Mouse (Mus musculus) liver, embryonic 11.5 days (tissue): ENCODE data around the gene Sfxn5. TPM values are rescaled to one million over a fixed set of nuclear protein-coding genes. Genes with fewer than 3 reads are reported as not detected.

Experiments used
- ATAC-seq: fragments of 200-750 bp; cut with Nextera tagmentation; replicated peaks from 2 replicates; pipeline ENCODE4 v1.8.0; 2017; ENCODE audit warnings: moderate number of reproducible peaks, mild to moderate bottlenecking, moderate TSS enrichment, moderate library complexity; ENCODE audit not compliant: low FRiP score
- DNase-seq: peaks from one replicate; pipeline ENCODE4 v3.0.0-alpha.2; 2017; ENCODE audit warnings: low spot score
- H3K27ac ChIP-seq: fragments of 300-500 bp; sonication (generic); 2 replicates; pipeline ENCODE4 v1.5.1; 2014; ENCODE audit warnings: mild to moderate bottlenecking, low read depth, low read length, control low read depth
- H3K27me3 ChIP-seq: fragments of 300-500 bp; sonication (generic); replicated peaks from 2 replicates; pipeline ENCODE4 v1.6.1; 2014; ENCODE audit warnings: low read length, mixed read lengths; ENCODE audit not compliant: control insufficient read depth, insufficient read depth
- H3K36me3 ChIP-seq: fragments of 300-500 bp; sonication (generic); 2 replicates; pipeline ENCODE4 v1.6.1; 2014; ENCODE audit warnings: mild to moderate bottlenecking, low read length, moderate library complexity, mixed read lengths; ENCODE audit not compliant: control insufficient read depth, insufficient read depth
- H3K4me1 ChIP-seq: fragments of 300-500 bp; sonication (generic); replicated peaks from 2 replicates; pipeline ENCODE4 v1.6.1; 2014; ENCODE audit warnings: low read length, mixed read lengths; ENCODE audit not compliant: control insufficient read depth, insufficient read depth
- H3K4me2 ChIP-seq: fragments of 300-500 bp; sonication (generic); 2 replicates; pipeline ENCODE4 v1.6.1; 2014; ENCODE audit warnings: mild to moderate bottlenecking, control low read depth, moderate library complexity
- H3K4me3 ChIP-seq: fragments of 300-500 bp; sonication (generic); 2 replicates; pipeline ENCODE4 v1.5.1; 2014; ENCODE audit warnings: low read depth, low read length, control low read depth
- H3K9ac ChIP-seq: fragments of 300-500 bp; sonication (generic); 2 replicates; pipeline ENCODE4 v1.6.1; 2014; ENCODE audit warnings: low read depth, low read length, control low read depth
- H3K9me3 ChIP-seq: fragments of 300-500 bp; sonication (generic); 2 replicates; pipeline ENCODE4 v1.6.1; 2016; ENCODE audit warnings: low read length, inconsistent platforms, mixed read lengths; ENCODE audit not compliant: control insufficient read depth
- WGBS: fragments of 180-500 bp; shearing (Covaris S2); extraction: QIAGEN DNeasy Blood & Tissue Kit; methylation state at CpG from one replicate; pipeline ENCODE4 v1.1.7; 2014; 5-methylcytosine and 5-hydroxymethylcytosine counted together
- polyA plus RNA-seq: library from polyadenylated mRNA; unstranded; fragments of >200 nt; fragmentation: Nextera tagmentation; extraction: Ambion mirVana; gene quantifications from 2 replicates; pipeline ENCODE4 v1.2.1, GENCODE M21; 2014

Sfxn5 gene
- polyA plus RNA-seq, 1 experiment from 2014 or later: 3.8 TPM

- Histone ChIP-seq H3K27me3 (peaks cover 13% of the 10 kb centered on the region; the same call in 1 of the 2 replicates), H3K9ac (no peak overlapping the region), H3K4me2 (no peak overlapping the region), H3K4me3 (no peak overlapping the region), H3K27ac (no peak overlapping the region), H3K36me3 (no peaks in the 10 kb centered on the region), H3K4me1 (no peaks in the 10 kb centered on the region), H3K9me3 (no peaks in the 10 kb centered on the region)
- peak; percentile 68 for DNase-seq
- 44% methylated on average over 6 of the region's 6 CpGs for WGBS
- peak; percentile 73 for ATAC-seq
Measured at GRCm38 (mm10) chr6:85346028-85346634, 12.9 kb upstream of the Sfxn5 start.

DNA sequence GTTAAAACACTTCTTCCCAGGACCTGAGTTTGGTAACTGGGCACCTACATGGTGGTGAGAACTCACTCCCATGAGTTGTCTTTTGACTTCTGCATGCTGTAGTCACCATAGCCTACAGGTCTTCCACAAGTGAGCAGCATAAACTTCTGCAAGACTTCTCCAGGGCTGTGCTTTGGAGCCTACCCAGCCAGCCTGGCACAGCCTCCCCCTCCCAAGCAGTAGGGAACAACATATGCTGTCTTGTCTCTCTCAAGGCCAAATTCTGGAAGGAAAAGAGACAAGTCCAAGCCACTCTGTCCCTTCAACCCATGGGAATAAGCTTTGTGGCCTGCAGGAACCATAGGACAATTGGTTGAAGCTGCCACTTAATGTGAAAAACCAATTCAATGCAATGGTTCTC is 11.7 kb upstream of the Sfxn5 start:
- Histone ChIP-seq H3K27ac (no peak overlapping the region), H3K4me1 (no peaks in the 10 kb centered on the region), H3K9ac (no peak overlapping the region), H3K27me3 (peaks cover 14% of the 10 kb centered on the region; the same call in 1 of the 2 replicates), H3K9me3 (no peaks in the 10 kb centered on the region), H3K4me2 (no peak overlapping the region), H3K4me3 (no peak overlapping the region), H3K36me3 (no peaks in the 10 kb centered on the region)
- no peak for ATAC-seq
- DNase-seq: no peak

DNA sequence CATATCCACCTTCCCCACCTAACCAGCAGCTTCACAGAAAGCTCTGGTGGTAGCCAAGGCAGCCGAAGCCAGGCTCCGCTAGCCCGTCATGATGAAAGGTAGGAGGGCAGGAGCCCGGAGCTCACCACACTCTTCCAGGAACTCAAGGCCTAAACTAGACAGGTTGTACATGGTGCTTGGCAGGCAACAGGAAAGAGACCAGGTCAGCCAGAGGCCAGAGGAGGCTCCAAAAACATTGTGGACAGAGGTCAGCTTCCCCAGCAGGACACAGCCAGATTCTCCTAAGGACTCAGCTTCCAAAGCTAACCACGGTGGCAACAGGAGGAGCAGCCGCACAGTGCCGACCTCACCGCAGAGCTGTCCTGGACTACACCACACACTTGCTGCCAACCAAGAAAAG is 9.8 kb upstream of the Sfxn5 start:
- H3K27ac ChIP-seq: no peak overlapping the region
- H3K9me3 ChIP-seq: no peaks in the 10 kb centered on the region
- no peak for DNase-seq
- no peak overlapping the region for H3K9ac ChIP-seq
- no peaks in the 10 kb centered on the region for H3K4me1 ChIP-seq
- no peaks in the 10 kb centered on the region for H3K36me3 ChIP-seq
- no peak for ATAC-seq
- peaks cover 13% of the 10 kb centered on the region; the same call in 1 of the 2 replicates for H3K27me3 ChIP-seq
- H3K4me2 ChIP-seq: no peak overlapping the region
- no peak overlapping the region for H3K4me3 ChIP-seq
- 92% methylated on average over 8 of the region's 8 CpGs for WGBS

GRCm38 (mm10) chr6:85341814-85342501 is 8.7 kb upstream of the Sfxn5 start:
- Histone ChIP-seq H3K27ac (no peak overlapping the region), H3K9ac (no peak overlapping the region), H3K4me3 (no peak overlapping the region), H3K27me3 (peaks cover 10% of the 10 kb centered on the region; the same call in 1 of the 2 replicates), H3K9me3 (no peaks in the 10 kb centered on the region), H3K4me1 (no peaks in the 10 kb centered on the region), H3K4me2 (no peak overlapping the region), H3K36me3 (no peaks in the 10 kb centered on the region)
- DNase-seq (no peak), ATAC-seq (no peak)
- WGBS: 64% methylated on average over 13 of the region's 13 CpGs

- ATAC-seq (no peak), DNase-seq (no peak)
- H3K27me3 ChIP-seq: peaks cover 10% of the 10 kb centered on the region; the same call in 1 of the 2 replicates
- H3K4me2 ChIP-seq: no peak overlapping the region
- no peak overlapping the region for H3K4me3 ChIP-seq
- H3K9me3 ChIP-seq: no peaks in the 10 kb centered on the region
- no peaks in the 10 kb centered on the region for H3K36me3 ChIP-seq
- no peaks in the 10 kb centered on the region for H3K4me1 ChIP-seq
- H3K9ac ChIP-seq: no peak overlapping the region
- H3K27ac ChIP-seq: no peak overlapping the region
- 64% methylated on average over 12 of the region's 12 CpGs for WGBS
Measured at GRCm38 (mm10) chr6:85340184-85340583, 7.0 kb upstream of the Sfxn5 start.

DNA sequence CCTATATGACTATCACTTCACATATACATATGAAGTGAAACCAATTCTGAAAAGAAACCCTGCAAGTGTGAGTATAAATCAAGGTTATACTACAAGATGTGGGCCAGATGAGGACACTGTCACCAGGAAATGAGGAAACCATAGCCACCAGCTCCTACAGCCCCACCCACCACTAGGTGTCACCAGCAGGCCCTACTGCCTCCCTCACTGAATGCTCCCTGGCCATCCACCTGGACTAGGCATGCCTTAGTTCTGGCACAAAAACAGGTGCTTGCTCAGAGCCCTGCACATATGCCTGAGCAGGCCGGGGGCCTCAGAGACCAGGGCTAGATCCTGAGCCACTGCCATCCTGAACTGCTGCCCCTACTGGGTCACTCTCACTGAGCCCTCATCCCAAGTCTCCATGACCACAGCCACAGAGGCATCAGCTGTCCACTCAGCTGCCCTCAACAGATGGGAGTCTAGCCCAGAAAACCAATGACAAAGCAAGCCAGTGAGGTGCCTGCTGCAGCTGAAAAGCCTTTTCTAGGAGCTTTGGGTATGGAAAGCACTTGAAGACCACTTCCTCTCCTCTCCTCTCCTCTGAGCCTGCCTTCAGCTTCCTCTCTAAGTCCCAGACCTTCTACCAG is 6.2 kb upstream of the Sfxn5 start:
- H3K27me3 ChIP-seq: peaks cover 8% of the 10 kb centered on the region; the same call in 1 of the 2 replicates
- no peak for DNase-seq
- H3K9me3 ChIP-seq: no peaks in the 10 kb centered on the region

GRCm38 (mm10) chr6:85336944-85337343 is 3.7 kb upstream of the Sfxn5 start:
- H3K27me3 ChIP-seq: peaks cover 8% of the 10 kb centered on the region; the same call in 1 of the 2 replicates
- WGBS: 79% methylated on average over 9 of the region's 9 CpGs

More for the DNA sequence above, 6.2 kb upstream of the Sfxn5 start:
- Histone ChIP-seq H3K27ac (no peak overlapping the region), H3K9ac (no peak overlapping the region), H3K4me1 (no peaks in the 10 kb centered on the region), H3K36me3 (no peaks in the 10 kb centered on the region), H3K4me3 (no peak overlapping the region), H3K4me2 (no peak overlapping the region)
- ATAC-seq: peak; percentile 37; the same call in 1 of the 2 replicates
- 50% methylated on average over 1 of the region's 1 CpGs for WGBS

DNA sequence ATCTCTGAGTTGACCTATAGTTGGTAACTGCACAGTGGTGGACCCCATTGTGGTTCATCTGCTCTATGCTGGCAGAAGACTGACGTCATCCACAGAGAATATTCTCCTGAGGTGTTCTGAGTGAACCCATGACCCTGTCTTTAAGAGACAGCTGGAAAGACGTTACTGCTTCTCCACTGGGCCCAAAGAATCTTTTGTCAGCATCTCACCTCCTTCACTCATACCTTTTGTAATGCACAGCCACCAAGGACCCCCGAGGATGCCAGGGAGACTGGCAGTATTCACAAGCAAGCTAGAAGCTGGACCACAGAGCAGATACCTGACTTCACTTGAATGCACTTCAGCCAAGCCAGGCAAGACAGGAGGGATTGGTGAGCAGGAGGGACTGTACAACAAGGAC is 2.1 kb upstream of the Sfxn5 start:
- peaks cover 7% of the 10 kb centered on the region; the same call in 1 of the 2 replicates for H3K4me1 ChIP-seq
- H3K4me3 ChIP-seq: no peak overlapping the region
- no peak for ATAC-seq
- no peak overlapping the region for H3K9ac ChIP-seq
- WGBS: 65% methylated on average over 3 of the region's 3 CpGs
- H3K4me2 ChIP-seq: no peak overlapping the region
- DNase-seq: no peak
- no peak overlapping the region for H3K27ac ChIP-seq
- H3K9me3 ChIP-seq: no peaks in the 10 kb centered on the region
- H3K36me3 ChIP-seq: no peaks in the 10 kb centered on the region
- H3K27me3 ChIP-seq: no peaks in the 10 kb centered on the region; the same call in 1 of the 2 replicates

More at GRCm38 (mm10) chr6:85336944-85337343, 3.7 kb upstream of the Sfxn5 start:
- no peak overlapping the region for H3K4me2 ChIP-seq
- ATAC-seq (no peak), DNase-seq (no peak)
- no peak overlapping the region for H3K9ac ChIP-seq
- H3K4me1 ChIP-seq: peaks cover 3% of the 10 kb centered on the region; the same call in 1 of the 2 replicates
- H3K4me3 ChIP-seq: no peak overlapping the region
- no peaks in the 10 kb centered on the region for H3K36me3 ChIP-seq
- H3K9me3 ChIP-seq: no peaks in the 10 kb centered on the region
- H3K27ac ChIP-seq: no peak overlapping the region
